ENCODE assay signal across 8 mouse cellular contexts in genomic region chr17:35262664-35263522, GRCm38 (mm10). TPM values are rescaled to one million over a fixed set of nuclear protein-coding genes. Genes with fewer than 3 reads are reported as not detected.
DNase-seq lines count a peak whose midpoint lies in the region; ATAC-seq and TF ChIP-seq lines count a peak whose summit lies in the region.

TSS of gene H2-D1 (plus strand) at chr17:35262730.

- no peaks in the 10 kb centered on the region for H3K36me3 ChIP-seq in heart, embryonic 10.5 days
- no peaks in the 10 kb centered on the region for H3K36me3 ChIP-seq in kidney, embryonic 15.5 days

- peak; percentile 92 for ATAC-seq in kidney, embryonic 15.5 days (replicated peaks; ENCODE audit: low FRiP score)
- ATAC-seq in monocyte, adult 5-6 weeks (replicated peaks; ENCODE audit: insufficient number of reproducible peaks, low FRiP score, low TSS enrichment, poor library complexity, severe bottlenecking), result peak; percentile 85

- peak; percentile 97 for TF ChIP-seq POLR2A in bone marrow macrophage, adult 2 months (IDR thresholded peaks at IDR 0.05; ENCODE audit: borderline replicate concordance, low read depth, low read length)
- TF ChIP-seq POLR2A in embryonic fibroblast, embryonic 13.5 days (IDR thresholded peaks at IDR 0.05; ENCODE audit: low read depth, low read length), result peak; percentile 88

- 2% methylated on average over 73 of the region's 73 CpGs for WGBS in heart, embryonic 10.5 days
- under 1% methylated on average over 72 of the region's 73 CpGs for WGBS in kidney, embryonic 15.5 days

- peaks cover 77% of the 10 kb centered on the region for H3K27me3 ChIP-seq in heart, embryonic 10.5 days (ENCODE audit: insufficient read depth, poor library complexity, severe bottlenecking)
- H3K27me3 ChIP-seq in kidney, embryonic 15.5 days, result peaks cover 70% of the 10 kb centered on the region

- H3K27ac ChIP-seq in bone marrow macrophage, adult 2 months (ENCODE audit: insufficient read depth, low read depth, low read length), result peak within 1 kb of the TSS; percentile 90
- no peak within 1 kb of the TSS for H3K27ac ChIP-seq in embryonic fibroblast, embryonic 13.5 days (ENCODE audit: insufficient read depth, low read length)
- H3K27ac ChIP-seq in heart, embryonic 10.5 days, result peak within 1 kb of the TSS; percentile 73
- H3K27ac ChIP-seq in kidney, embryonic 15.5 days, result no peak within 1 kb of the TSS

- peak within 1 kb of the TSS; percentile 86 for H3K4me3 ChIP-seq in bone marrow macrophage, adult 2 months (ENCODE audit: insufficient read depth, low read length)
- peak within 1 kb of the TSS; percentile 56 for H3K4me3 ChIP-seq in embryonic fibroblast, embryonic 13.5 days (ENCODE audit: insufficient read depth, low read length)
- peak within 1 kb of the TSS; percentile 83 for H3K4me3 ChIP-seq in heart, embryonic 10.5 days
- peak within 1 kb of the TSS; percentile 76 for H3K4me3 ChIP-seq in kidney, embryonic 15.5 days (replicated peaks)

- H3K4me2 ChIP-seq in kidney, embryonic 15.5 days, result peak within 1 kb of the TSS; percentile 100

- no peak for TF ChIP-seq CTCF in bone marrow macrophage, adult 2 months (IDR thresholded peaks at IDR 0.05; ENCODE audit: low read depth, low read length)
- TF ChIP-seq CTCF in embryonic fibroblast, embryonic 13.5 days (IDR thresholded peaks at IDR 0.05; ENCODE audit: borderline replicate concordance, insufficient read depth, low read length), result no peak

- no peaks in the 10 kb centered on the region for H3K9me3 ChIP-seq in heart, embryonic 10.5 days
- no peaks in the 10 kb centered on the region for H3K9me3 ChIP-seq in kidney, embryonic 15.5 days (replicated peaks)

- DNase-seq in 416B (ENCODE audit: low read depth), result peak; percentile 99
- DNase-seq in heart, embryonic 10.5 days (ENCODE audit: low spot score), result no peak
- DNase-seq in liver, result peak; percentile 90
- DNase-seq in spleen, postnatal 4 days (ENCODE audit: low spot score in 2 of 2), result peak; percentile 97 to 99

- peak within 1 kb of the TSS; percentile 65 for H3K9ac ChIP-seq in kidney, embryonic 15.5 days

- H3K4me1 ChIP-seq in bone marrow macrophage, adult 2 months (ENCODE audit: control insufficient read depth, insufficient read depth, low read length), result peaks cover 26% of the 10 kb centered on the region
- H3K4me1 ChIP-seq in embryonic fibroblast, embryonic 13.5 days (ENCODE audit: control insufficient read depth, insufficient read depth, low read length), result no peaks in the 10 kb centered on the region
- peaks cover 12% of the 10 kb centered on the region for H3K4me1 ChIP-seq in heart, embryonic 10.5 days
- H3K4me1 ChIP-seq in kidney, embryonic 15.5 days, result peaks cover 17% of the 10 kb centered on the region

RNA-seq across cellular contexts. Expression of gene H2-D1, which starts in this region (rescaled TPM):
- 2,808 and 2,856 TPM in 2 replicates for polyA plus RNA-seq in bone marrow macrophage, adult 2 months (2012; ENCODE audit: insufficient read depth, insufficient read length, missing spikeins)
- 98.1 and 108 TPM in 2 replicates for polyA plus RNA-seq in embryonic fibroblast, embryonic 13.5 days (2011; ENCODE audit: insufficient read length, low read depth, missing spikeins)
- 22.5 and 25.0 TPM in 2 replicates for polyA plus RNA-seq in heart, embryonic 10.5 days (2016; fragmentation: Nextera tagmentation; extraction: Ambion mirVana)
- 64.5 and 66.1 TPM in 2 replicates for polyA plus RNA-seq in kidney, embryonic 15.5 days (2015; fragmentation: Nextera tagmentation; extraction: Ambion mirVana)
- 2,987 to 4,272 TPM (median 3,836 TPM) in 3 replicates for total RNA-seq in monocyte, adult 5-6 weeks (2017)

Comparison
In these comparisons a context has a peak if more than half of its experiments do, and no peak if none do; other contexts are left out.
1. RNA of gene H2-D1 (polyA plus RNA-seq): 2,808 to 2,856 TPM in bone marrow macrophage, adult 2 months; 98.1 to 108 TPM in embryonic fibroblast, embryonic 13.5 days, 64.5 to 66.1 TPM in kidney, embryonic 15.5 days and 22.5 to 25.0 TPM in heart, embryonic 10.5 days; every median in the first group is over 10 times any median in the second.
2. H3K27ac ChIP-seq: peak in bone marrow macrophage, adult 2 months (single experiment) and heart, embryonic 10.5 days (single experiment); none in embryonic fibroblast, embryonic 13.5 days (single experiment) and kidney, embryonic 15.5 days (single experiment).
3. Peak in every context shown above with its lines, with median percentiles within 50 percentile points of each other: H3K4me3 ChIP-seq.